Mouse (Mus musculus): ENCODE measurements around the gene Enox2.

Gene Enox2

DNA sequence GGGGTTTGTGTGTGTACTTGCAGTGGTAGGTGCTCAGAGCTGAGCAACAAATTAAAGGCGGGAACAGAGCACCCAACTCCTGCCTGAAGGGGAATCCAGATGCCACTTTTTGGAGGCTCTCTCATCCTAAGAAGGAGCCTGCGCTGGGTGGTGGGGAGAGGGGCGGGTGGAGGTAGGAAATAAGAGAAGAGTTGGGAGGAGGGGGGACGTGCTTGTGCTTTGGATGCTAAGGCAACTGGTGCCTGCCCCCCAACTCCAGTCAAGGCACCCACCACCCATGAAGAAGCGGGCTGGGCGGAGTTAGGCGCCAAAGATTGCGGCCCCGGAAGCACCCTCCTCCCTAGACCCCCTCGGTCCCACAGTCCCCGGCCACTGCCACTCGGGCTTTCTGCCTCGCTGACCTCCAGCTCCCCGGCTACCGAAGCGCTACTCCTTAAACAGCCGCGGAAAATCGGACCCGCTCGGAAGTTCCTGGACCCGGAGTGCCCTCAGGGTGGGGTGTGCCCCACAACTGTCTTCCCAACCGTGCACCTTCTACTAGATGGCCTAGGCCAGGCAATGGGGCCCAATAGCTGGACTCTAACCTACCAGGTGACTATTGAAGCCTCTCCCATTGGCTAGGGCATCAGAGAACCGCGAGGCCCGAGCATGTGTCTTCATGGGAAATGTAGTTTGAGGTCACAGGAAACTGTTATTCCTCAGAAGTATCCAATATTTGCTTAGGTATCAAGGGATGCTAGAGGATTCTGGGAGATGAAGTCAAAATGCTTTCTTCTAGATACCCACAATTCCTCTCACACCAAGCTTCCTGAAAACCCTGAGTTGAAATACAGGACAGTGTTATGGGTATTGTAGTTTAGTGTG, at the start of gene Enox2:
Gene Enox2, minus strand, starts transcription at position 560 of the 864 bp plus-strand sequence.
- peak; percentile 100 for DNase-seq

DNA sequence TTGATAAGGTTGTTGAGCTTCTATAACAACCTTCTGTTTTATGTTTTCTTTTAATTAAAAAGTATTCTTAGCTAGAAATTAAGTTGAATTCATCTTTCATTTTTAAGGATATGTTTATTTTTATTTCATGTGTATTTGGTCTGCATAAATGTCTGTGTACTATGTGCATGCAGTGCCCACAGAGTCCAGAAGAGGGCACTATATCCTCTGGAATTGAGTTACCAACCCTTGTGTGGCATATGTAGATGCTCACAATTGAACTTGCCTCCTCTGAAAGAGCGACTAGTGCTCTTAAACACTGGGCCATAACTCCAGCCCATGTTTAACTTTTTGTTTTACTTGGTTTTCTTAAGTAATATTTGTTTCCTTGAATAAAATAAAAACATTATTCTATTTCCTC, 21.4 kb upstream of the Enox2 start:
- DNase-seq: no peak

- no peak for DNase-seq
Observed at GRCm38 (mm10) chrX:49306659-49307058, 18.6 kb upstream of the Enox2 start.

DNA sequence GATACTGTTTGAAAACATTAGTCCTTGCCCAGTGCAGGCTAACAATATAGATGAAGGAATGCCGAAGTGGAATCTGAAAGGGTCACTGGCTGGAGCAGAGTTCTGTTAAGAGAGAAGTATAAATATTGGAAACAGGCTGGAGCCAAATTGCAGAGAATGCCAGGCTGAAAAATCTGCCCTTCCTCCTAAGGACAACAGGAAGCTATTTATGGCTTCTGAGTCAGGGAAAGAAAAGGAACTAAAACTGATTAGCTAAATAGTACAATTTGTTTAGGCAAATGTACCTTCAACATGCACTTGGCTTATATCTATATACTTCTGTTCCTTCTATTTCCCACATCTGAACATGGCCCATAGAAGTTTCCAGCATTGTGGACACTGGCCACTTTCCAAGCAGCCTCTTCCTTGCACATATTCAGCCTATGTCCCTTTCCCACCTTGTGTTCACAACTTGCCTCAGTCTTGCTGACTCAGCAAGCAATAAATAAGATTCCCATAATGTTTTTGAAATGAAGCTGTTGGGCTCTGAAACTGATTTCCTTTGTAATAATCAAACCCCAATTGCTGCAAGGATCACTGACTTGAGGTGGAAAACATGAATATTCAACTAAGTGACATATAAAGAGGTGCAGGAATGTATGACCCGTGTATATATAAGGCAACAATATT, 8.0 kb downstream of the Enox2 start:
- DNase-seq: no peak

DNA sequence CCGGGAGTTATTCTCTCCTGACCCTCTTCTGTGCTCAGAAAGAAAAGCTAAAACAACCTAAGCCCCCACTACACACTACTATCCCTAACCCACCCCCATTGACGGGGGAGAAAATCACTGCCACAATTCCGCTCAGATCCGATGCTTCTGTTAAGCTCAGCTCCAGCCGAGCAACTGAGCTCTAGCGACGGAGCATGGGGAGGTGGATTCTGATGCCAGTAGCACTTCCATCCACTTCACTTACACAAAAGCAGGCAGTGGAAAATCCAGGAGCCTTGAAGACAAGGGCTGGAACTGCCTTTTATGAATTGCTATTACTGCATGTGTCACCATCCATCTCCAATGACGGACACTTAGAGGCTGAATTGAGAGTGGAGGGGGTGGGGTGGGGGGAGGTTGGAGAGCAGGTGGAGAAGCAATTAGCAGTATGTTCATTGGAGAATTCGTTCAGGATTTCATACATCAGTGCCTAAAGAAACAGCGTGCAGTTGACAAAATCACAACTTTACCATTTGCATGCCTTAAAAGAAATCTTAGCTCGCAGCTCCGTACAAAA, 14.5 kb downstream of the Enox2 start:
- DNase-seq: no peak

DNA sequence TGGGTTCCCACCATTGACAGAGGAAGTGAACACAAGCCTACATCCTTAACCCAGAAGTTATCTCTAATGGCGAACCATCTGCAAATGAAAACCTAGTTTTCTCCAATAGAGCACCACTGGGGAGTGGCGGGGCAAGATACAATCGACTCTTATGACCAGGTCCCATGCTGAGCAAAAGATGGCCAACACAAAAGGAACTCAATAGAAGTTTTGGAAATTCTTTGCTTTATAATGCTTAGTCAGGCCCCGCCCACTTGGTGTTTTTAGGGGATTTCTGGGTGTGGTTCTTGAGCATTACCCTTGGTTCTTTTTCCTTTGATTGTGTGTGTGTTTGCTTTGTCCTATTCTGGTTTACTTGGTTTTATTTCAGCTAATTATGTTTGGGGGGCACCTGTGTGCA, 37.2 kb downstream of the Enox2 start:
- DNase-seq: no peak

GRCm38 (mm10) chrX:49225792-49226426, 62.1 kb downstream of the Enox2 start:
- DNase-seq: no peak

- DNase-seq: no peak
Observed at GRCm38 (mm10) chrX:49216422-49216821, 71.6 kb downstream of the Enox2 start.

GRCm38 (mm10) chrX:49196386-49196785, 91.7 kb downstream of the Enox2 start:
- peak; percentile 85 for DNase-seq

GRCm38 (mm10) chrX:49181136-49181535, 106.9 kb downstream of the Enox2 start:
- no peak for DNase-seq

DNA sequence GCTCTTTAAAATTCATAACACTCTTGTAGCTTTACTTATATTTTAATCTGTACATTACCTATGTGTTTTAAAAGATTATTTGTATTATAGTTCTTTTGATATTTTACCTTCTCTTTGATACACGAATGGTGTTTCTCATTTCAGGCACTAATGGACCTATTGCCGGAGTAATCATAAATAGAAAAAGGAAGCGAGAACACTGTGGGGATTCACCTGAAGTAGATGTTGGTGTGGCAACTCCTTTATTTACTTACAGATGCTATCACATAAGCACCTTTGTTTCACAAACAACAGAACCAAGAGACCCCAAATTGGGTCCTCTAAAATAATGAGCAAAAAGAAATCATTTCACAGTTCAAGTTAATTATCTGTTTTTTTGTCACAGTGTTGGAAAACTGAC, 109.4 kb downstream of the Enox2 start:
- no peak for DNase-seq

GRCm38 (mm10) chrX:49154280-49154679, 133.8 kb downstream of the Enox2 start:
- no peak for DNase-seq

- no peak for DNase-seq
Observed at GRCm38 (mm10) chrX:49124774-49125429, 163.2 kb downstream of the Enox2 start.

GRCm38 (mm10) chrX:49116465-49116864, 171.6 kb downstream of the Enox2 start:
- no peak for DNase-seq

- no peak for DNase-seq
Observed at GRCm38 (mm10) chrX:49112412-49112811, 175.6 kb downstream of the Enox2 start.

- peak; percentile 83 for DNase-seq
Observed at GRCm38 (mm10) chrX:49100542-49100941, 187.5 kb downstream of the Enox2 start.

DNA sequence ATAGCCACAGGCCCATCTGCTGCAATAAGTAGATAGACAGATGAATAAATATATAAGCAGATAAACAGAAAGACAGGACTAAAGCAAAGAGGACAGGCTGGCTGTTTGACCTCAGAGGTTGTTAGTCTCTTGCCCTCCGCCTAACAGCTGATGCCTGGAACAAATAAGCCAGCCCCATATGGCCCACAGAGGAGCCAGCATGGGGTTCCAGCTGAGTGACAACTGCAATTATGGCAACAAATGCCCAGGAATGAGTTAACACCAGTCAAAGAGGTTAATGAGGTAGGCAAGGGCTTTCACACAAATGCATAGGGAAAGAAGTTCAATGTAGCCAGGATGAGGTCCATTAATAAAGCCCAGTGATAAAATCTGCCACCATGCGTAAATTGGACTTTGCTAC, 191.8 kb downstream of the Enox2 start:
- no peak for DNase-seq

GRCm38 (mm10) chrX:49075055-49075454, 213.0 kb downstream of the Enox2 start:
- DNase-seq: no peak

DNA sequence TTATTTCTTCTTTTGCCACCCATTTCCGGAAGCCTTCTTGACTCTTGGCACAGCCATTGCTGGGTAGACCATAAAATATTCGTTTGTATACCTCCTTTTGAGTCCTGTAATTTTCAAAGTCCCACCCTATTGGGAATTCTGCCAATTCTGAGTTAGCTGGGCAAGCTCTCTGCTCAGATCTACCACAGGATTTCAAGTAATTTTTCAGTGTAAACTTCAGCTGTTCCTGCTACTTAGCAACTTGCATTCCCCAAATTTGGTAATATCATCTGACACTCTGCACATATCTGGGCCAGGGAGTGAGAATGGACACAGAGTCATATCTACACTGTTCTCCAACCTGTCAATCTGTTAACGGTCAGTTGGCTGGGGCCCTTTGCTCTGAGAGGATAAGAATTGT, 214.5 kb downstream of the Enox2 start:
- DNase-seq: no peak

GRCm38 (mm10) chrX:49045118-49045517, 242.9 kb downstream of the Enox2 start:
- DNase-seq: no peak

GRCm38 (mm10) chrX:49009746-49010145, 278.3 kb downstream of the Enox2 start:
- DNase-seq: no peak

DNA sequence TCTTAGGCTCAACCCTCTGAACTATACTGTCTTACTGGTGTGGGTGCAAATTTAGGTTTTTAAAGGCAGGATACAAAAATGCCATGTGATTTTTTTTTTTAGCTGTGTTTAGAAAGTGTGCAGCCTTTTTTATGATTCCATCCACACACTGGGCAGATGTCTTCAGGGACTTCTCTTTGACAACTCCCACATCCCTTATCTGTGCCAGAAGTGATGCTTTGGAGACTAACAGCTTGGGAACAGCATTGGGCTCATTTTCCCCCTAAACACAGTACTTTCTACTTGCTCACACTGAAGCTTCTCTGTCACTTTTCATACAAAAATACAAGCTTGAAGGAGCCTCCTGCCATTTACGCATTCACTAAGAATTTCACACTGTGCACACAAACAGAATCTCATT, 282.4 kb downstream of the Enox2 start:
- DNase-seq: no peak

DNA sequence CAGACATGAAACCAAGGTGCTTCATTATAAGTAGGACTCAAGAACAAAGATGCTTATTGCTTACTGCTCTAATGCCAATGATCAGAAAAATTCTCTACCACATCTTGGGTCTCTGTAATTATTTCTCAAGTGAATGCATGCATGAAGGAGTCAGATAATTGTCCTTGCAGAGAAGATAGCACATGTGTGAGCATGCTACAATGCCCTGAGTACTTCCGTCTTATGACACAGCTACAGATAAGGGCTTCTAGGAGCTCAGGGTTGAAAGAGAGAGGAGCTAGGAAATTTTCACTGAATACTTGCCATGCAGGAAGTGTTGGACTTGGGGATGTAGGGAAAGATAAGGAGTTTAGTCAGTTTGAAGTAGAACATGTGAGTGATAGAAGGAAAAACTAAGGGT, 285.2 kb downstream of the Enox2 start:
- no peak for DNase-seq
